Mouse (Mus musculus): ENCODE measurements around the gene Lrp1. TPM values are rescaled to one million over a fixed set of nuclear protein-coding genes. Genes with fewer than 3 reads are reported as not detected.

The Lrp1 gene
- polyA plus RNA-seq, 1 experiment from 2014 or later: 57.6 TPM

DNA sequence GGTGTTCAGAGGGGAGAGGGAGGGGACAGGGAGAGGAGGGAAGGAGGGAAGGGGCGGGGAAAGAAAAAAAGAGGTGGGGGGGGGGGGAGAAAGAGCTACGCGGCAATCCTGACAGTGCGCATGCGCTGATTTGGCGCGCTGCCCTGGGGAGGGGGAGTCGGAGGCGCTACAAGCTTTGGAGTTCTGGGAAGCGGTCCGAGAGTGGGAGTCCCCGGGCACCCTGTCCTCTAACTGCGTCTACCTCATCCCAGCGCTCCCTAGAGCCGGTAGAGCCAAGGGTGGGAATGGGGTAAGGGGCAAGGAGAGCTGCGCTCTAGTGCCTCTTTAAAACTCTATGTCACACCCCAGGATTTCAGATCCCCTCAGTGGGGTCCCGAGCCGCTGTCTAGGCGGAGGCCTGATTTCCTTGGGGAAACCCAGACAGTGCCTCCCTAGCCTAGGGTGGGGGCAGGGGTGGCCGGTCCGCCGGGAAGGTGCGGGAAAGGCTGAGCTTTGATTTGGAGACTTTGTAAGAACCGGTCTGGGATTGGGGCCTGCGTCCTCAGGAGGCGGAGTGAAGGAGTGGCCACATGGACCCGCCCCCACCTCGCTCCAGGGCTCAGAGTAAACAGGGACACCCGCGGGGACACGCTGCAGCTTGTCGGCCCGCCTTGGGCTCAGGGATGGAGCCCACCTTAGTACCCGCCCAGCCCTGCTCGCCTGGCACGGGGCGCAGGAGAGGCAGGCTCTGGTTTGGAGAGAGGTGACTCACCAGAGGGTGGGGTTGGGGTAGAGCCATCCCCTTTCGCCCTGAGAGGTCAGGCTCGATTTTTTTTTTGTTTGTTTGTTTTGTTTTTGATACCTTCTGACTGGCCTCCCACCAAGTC, 476 bp upstream of the Lrp1 start:
- DNase-seq (ENCODE audit: low spot score): peak; percentile 90
- Histone ChIP-seq H3K9ac (ENCODE audit: low read length) (peak overlapping the region; percentile 78), H3K27me3 (ENCODE audit: control insufficient read depth, insufficient read depth, low read length) (no peaks in the 10 kb centered on the region), H3K27ac (replicated peaks; ENCODE audit: low read depth, low read length) (peak overlapping the region; percentile 96), H3K4me3 (ENCODE audit: low read depth, low read length) (peak overlapping the region; percentile 85), H3K4me2 (ENCODE audit: low read depth, severe bottlenecking) (peak overlapping the region; percentile 93), H3K4me1 (ENCODE audit: control insufficient read depth, insufficient read depth, low read length) (peaks cover 33% of the 10 kb centered on the region), H3K36me3 (ENCODE audit: control insufficient read depth, insufficient read depth, low read length) (no peaks in the 10 kb centered on the region), H3K9me3 (ENCODE audit: control insufficient read depth, low read length) (no peaks in the 10 kb centered on the region)
- WGBS: under 1% methylated on average over 36 of the region's 39 CpGs
- peak; percentile 87 for ATAC-seq (ENCODE audit: insufficient number of reproducible peaks, low FRiP score, low TSS enrichment, low read depth)

DNA sequence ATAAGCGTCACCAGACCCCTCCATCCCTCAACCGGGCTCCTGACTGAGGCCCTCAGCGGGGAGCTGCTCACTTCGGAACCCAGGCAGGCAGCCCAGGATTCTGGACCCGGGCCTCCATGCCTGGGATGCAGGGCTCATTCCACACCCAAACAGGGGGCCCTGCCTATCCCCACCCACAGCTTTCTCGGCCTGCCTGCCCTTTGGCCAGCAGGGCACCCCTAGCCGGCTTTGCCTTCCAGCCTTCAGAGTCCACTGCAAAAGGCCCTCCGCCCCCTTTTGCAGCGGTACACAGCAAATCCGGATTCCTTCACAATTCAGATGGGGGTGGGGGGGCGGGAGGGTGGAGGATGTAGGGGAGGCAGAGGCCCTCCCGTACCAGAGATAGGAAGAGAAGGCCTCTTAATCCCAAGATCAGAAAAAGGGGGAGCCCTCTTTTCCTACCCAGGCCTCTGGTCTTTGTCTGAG, 975 bp downstream of the Lrp1 start:
- 1% methylated on average over 12 of the region's 12 CpGs for WGBS
- peak overlapping the region; percentile 88 for H3K27ac ChIP-seq (replicated peaks; ENCODE audit: low read depth, low read length)

DNA sequence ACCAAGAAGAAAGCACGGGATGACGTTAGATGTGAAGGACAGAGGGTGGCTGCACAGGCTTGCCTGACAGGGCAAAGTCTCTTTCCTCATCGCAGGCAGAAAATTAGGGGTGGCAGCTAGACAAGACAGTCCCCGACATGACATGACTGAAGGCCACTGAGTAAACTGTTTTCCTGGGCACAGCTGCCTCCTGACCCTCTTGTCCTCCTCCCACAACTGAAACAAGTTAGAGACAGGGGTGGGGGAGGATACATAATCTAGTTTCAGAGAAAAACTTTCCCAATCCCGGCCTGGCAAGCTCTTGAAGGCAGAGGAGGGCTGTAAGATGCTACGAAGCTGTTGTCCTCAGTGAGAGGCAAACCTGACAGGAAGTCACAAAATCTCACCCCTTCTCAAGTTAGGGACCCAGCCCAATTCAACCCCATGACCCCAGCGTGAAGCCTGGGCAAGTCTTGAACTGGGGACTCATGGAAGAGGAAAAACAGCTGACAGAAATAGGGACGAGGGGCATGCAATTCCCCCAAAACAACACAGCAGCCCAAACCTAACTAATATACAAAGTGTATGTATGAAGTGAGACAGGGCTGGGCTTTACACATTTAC, 1.7 kb downstream of the Lrp1 start:
- Histone ChIP-seq H3K9ac (ENCODE audit: low read length) (peak overlapping the region; percentile 84; the same call in 1 of the 2 replicates), H3K27me3 (ENCODE audit: control insufficient read depth, insufficient read depth, low read length) (no peaks in the 10 kb centered on the region), H3K4me1 (ENCODE audit: control insufficient read depth, insufficient read depth, low read length) (peaks cover 55% of the 10 kb centered on the region), H3K27ac (replicated peaks; ENCODE audit: low read depth, low read length) (no peak overlapping the region), H3K9me3 (ENCODE audit: control insufficient read depth, low read length) (no peaks in the 10 kb centered on the region), H3K36me3 (ENCODE audit: control insufficient read depth, insufficient read depth, low read length) (no peaks in the 10 kb centered on the region), H3K4me2 (ENCODE audit: low read depth, severe bottlenecking) (peak overlapping the region; percentile 93), H3K4me3 (ENCODE audit: low read depth, low read length) (peak overlapping the region; percentile 85)
- 32% methylated on average over 8 of the region's 8 CpGs for WGBS
- no peak for ATAC-seq (ENCODE audit: insufficient number of reproducible peaks, low FRiP score, low TSS enrichment, low read depth)
- no peak for DNase-seq (ENCODE audit: low spot score)

More for the DNA sequence above, 975 bp downstream of the Lrp1 start:
- H3K4me3 ChIP-seq (ENCODE audit: low read depth, low read length): peak overlapping the region; percentile 85
- peaks cover 48% of the 10 kb centered on the region for H3K4me1 ChIP-seq (ENCODE audit: control insufficient read depth, insufficient read depth, low read length)
- H3K9me3 ChIP-seq (ENCODE audit: control insufficient read depth, low read length): no peaks in the 10 kb centered on the region
- H3K36me3 ChIP-seq (ENCODE audit: control insufficient read depth, insufficient read depth, low read length): no peaks in the 10 kb centered on the region
- ATAC-seq (ENCODE audit: insufficient number of reproducible peaks, low FRiP score, low TSS enrichment, low read depth) (0 out of 2 replicates have a peak, but pooled peaks have one; percentile 1), DNase-seq (ENCODE audit: low spot score) (peak; percentile 59)
- peak overlapping the region; percentile 84 for H3K9ac ChIP-seq (ENCODE audit: low read length)
- peak overlapping the region; percentile 93 for H3K4me2 ChIP-seq (ENCODE audit: low read depth, severe bottlenecking)
- no peaks in the 10 kb centered on the region for H3K27me3 ChIP-seq (ENCODE audit: control insufficient read depth, insufficient read depth, low read length)

DNA sequence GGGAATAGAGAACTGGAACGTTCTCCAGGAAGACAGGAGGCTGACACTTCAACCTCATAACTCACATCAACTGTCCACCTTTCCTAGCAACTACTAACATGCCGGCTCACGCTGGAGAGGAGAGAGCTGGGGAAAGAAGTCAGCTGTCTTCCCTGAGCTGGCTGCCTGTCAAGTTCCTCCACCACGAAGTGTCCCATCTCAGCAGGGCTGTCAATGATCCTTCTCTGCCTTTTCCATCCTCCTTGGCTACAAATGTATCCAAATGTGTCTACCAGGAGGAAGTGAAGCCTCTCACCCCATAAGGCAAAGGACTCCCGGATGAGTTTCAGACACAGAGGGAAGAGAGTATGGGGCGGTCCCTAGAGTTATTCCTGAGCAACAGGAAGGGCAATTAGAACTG, 2.8 kb downstream of the Lrp1 start:
- no peak for DNase-seq (ENCODE audit: low spot score)
- Histone ChIP-seq H3K9me3 (ENCODE audit: control insufficient read depth, low read length) (no peaks in the 10 kb centered on the region), H3K9ac (ENCODE audit: low read length) (no peak overlapping the region), H3K27me3 (ENCODE audit: control insufficient read depth, insufficient read depth, low read length) (no peaks in the 10 kb centered on the region), H3K36me3 (ENCODE audit: control insufficient read depth, insufficient read depth, low read length) (no peaks in the 10 kb centered on the region), H3K4me3 (ENCODE audit: low read depth, low read length) (no peak overlapping the region), H3K4me2 (ENCODE audit: low read depth, severe bottlenecking) (no peak overlapping the region), H3K27ac (replicated peaks; ENCODE audit: low read depth, low read length) (no peak overlapping the region), H3K4me1 (ENCODE audit: control insufficient read depth, insufficient read depth, low read length) (peaks cover 62% of the 10 kb centered on the region)
- no peak for ATAC-seq (ENCODE audit: insufficient number of reproducible peaks, low FRiP score, low TSS enrichment, low read depth)
- 39% methylated on average over 6 of the region's 6 CpGs for WGBS

DNA sequence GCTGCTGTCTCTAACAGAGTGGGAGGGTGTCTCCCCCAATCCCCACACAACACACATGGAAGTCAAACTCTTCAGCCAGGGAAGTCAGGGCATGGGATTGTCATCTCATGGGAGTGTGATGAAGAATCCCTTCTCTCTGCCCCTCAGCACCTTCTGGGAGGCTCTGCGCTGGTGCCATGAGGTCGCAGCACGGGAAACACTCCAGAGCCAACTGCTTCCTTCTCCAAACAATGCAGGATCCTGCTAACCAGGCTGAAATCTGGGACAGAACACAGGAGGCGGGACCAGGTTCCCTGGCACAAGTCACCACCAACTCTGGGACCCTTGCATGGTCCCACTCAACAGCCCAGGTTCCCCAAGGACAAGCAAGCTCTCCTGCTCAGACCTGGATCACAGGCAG, 3.7 kb downstream of the Lrp1 start:
- peaks cover 60% of the 10 kb centered on the region for H3K4me1 ChIP-seq (ENCODE audit: control insufficient read depth, insufficient read depth, low read length)
- H3K27ac ChIP-seq (replicated peaks; ENCODE audit: low read depth, low read length): no peak overlapping the region; the same call in 1 of the 2 replicates
- H3K9ac ChIP-seq (ENCODE audit: low read length): 0 out of 2 replicates have a peak overlapping the region, but pooled peaks have one; percentile 27
- H3K27me3 ChIP-seq (ENCODE audit: control insufficient read depth, insufficient read depth, low read length): no peaks in the 10 kb centered on the region
- no peak overlapping the region for H3K4me3 ChIP-seq (ENCODE audit: low read depth, low read length)
- 61% methylated on average over 4 of the region's 4 CpGs for WGBS
- peak overlapping the region; percentile 22 for H3K4me2 ChIP-seq (ENCODE audit: low read depth, severe bottlenecking)
- H3K9me3 ChIP-seq (ENCODE audit: control insufficient read depth, low read length): no peaks in the 10 kb centered on the region
- DNase-seq (ENCODE audit: low spot score) (no peak), ATAC-seq (ENCODE audit: insufficient number of reproducible peaks, low FRiP score, low TSS enrichment, low read depth) (no peak)
- H3K36me3 ChIP-seq (ENCODE audit: control insufficient read depth, insufficient read depth, low read length): peaks cover 2% of the 10 kb centered on the region; the same call in 1 of the 2 replicates

DNA sequence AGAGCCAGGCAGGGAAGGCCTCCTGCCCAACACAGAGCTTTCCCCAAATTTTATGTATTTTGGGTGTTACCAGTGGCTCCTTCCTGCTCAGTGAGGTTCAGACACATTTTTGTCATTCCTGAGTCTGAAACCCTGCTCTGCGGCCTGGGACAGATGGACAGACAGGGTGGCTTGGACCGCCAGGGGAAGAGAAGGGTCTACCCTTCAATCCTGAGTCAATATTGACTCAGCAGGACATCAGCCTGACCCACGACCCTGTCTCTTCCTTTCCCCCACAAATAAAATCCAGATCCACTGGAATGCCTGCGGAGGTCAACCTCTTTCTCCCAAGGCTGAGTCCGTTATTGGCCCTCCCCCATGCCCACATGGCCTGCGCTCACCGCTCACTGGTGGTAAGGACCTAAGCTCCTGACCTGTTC, 4.7 kb downstream of the Lrp1 start:
- Histone ChIP-seq H3K36me3 (ENCODE audit: control insufficient read depth, insufficient read depth, low read length) (peaks cover 10% of the 10 kb centered on the region), H3K9ac (ENCODE audit: low read length) (no peak overlapping the region; the same call in 1 of the 2 replicates), H3K4me3 (ENCODE audit: low read depth, low read length) (no peak overlapping the region; the same call in 1 of the 2 replicates), H3K27me3 (ENCODE audit: control insufficient read depth, insufficient read depth, low read length) (no peaks in the 10 kb centered on the region), H3K4me2 (ENCODE audit: low read depth, severe bottlenecking) (no peak overlapping the region), H3K9me3 (ENCODE audit: control insufficient read depth, low read length) (no peaks in the 10 kb centered on the region), H3K27ac (replicated peaks; ENCODE audit: low read depth, low read length) (peak overlapping the region; percentile 89; the same call in 1 of the 2 replicates), H3K4me1 (ENCODE audit: control insufficient read depth, insufficient read depth, low read length) (peaks cover 59% of the 10 kb centered on the region)
- WGBS: 4% methylated on average over 6 of the region's 7 CpGs
- ATAC-seq (ENCODE audit: insufficient number of reproducible peaks, low FRiP score, low TSS enrichment, low read depth) (no peak), DNase-seq (ENCODE audit: low spot score) (no peak)

DNA sequence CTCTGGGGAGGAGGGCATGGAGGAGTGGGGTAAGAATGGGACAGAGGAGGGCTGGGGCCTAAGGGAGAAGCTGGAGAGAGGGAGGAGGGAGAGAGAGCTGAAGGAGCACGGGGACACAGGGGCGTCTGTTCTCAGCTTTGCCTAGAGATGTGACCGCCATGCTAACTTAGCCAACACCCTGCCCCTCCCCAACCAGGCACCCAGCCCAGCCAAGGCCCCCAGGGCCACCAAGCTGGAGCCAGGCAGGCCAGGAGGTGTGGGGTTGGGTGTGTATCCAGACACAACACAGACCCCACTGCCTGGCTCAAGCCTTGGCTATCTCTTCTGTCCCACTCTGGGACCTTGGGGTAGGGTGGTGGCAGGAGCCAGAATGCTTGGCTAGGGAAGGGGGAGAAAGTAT, 5.4 kb downstream of the Lrp1 start:
- DNase-seq (ENCODE audit: low spot score) (no peak), ATAC-seq (ENCODE audit: insufficient number of reproducible peaks, low FRiP score, low TSS enrichment, low read depth) (no peak)
- H3K9me3 ChIP-seq (ENCODE audit: control insufficient read depth, low read length): no peaks in the 10 kb centered on the region
- H3K36me3 ChIP-seq (ENCODE audit: control insufficient read depth, insufficient read depth, low read length): peaks cover 10% of the 10 kb centered on the region
- H3K4me1 ChIP-seq (ENCODE audit: control insufficient read depth, insufficient read depth, low read length): peaks cover 59% of the 10 kb centered on the region
- H3K27ac ChIP-seq (replicated peaks; ENCODE audit: low read depth, low read length): peak overlapping the region; percentile 89
- no peaks in the 10 kb centered on the region for H3K27me3 ChIP-seq (ENCODE audit: control insufficient read depth, insufficient read depth, low read length)
- WGBS: 55% methylated on average over 3 of the region's 3 CpGs
- H3K9ac ChIP-seq (ENCODE audit: low read length): peak overlapping the region; percentile 13; the same call in 1 of the 2 replicates
- H3K4me3 ChIP-seq (ENCODE audit: low read depth, low read length): peak overlapping the region; percentile 5; the same call in 1 of the 2 replicates
- no peak overlapping the region for H3K4me2 ChIP-seq (ENCODE audit: low read depth, severe bottlenecking)

DNA sequence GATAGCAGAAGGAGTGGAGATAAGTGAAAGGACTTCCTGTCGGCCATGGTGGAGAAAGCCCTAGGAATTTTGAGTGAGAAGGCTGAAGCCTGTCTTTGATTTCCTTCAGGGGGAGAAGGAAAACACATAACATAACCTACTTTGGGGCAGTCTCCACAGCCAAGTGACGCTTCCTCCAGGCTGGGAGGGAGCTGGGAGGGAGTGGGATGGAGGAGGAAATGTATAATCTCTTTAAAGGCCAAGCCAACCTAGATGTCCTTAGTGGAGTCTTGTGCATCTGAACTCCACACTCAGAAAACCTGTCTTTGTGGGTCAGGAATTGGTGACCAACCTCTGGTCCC, 5.9 kb downstream of the Lrp1 start:
- no peak overlapping the region for H3K4me3 ChIP-seq (ENCODE audit: low read depth, low read length)

More for the DNA sequence above, 5.9 kb downstream of the Lrp1 start:
- Histone ChIP-seq H3K36me3 (ENCODE audit: control insufficient read depth, insufficient read depth, low read length) (peaks cover 10% of the 10 kb centered on the region), H3K9me3 (ENCODE audit: control insufficient read depth, low read length) (no peaks in the 10 kb centered on the region), H3K9ac (ENCODE audit: low read length) (no peak overlapping the region), H3K4me2 (ENCODE audit: low read depth, severe bottlenecking) (peak overlapping the region; percentile 29; the same call in 1 of the 2 replicates), H3K27ac (replicated peaks; ENCODE audit: low read depth, low read length) (peak overlapping the region; percentile 89), H3K4me1 (ENCODE audit: control insufficient read depth, insufficient read depth, low read length) (peaks cover 59% of the 10 kb centered on the region), H3K27me3 (ENCODE audit: control insufficient read depth, insufficient read depth, low read length) (no peaks in the 10 kb centered on the region)
- DNase-seq (ENCODE audit: low spot score): no peak
- no peak for ATAC-seq (ENCODE audit: insufficient number of reproducible peaks, low FRiP score, low TSS enrichment, low read depth)
- 4% methylated on average over 2 of the region's 2 CpGs for WGBS
